Mouse (Mus musculus) v-Abl transformed pro-B cells (cell line): ENCODE measurements around the gene Dock4.

Experiments used
- in situ Hi-C, 2 experiments: fragments of 400-800 bp; cut with MboI; formaldehyde crosslinking; loops; one replicate each; pipeline ENCODE4 v1.15.1; 2025; ENCODE audit not compliant: unreplicated experiment in 2 of 2

Dock4 gene

DNA sequence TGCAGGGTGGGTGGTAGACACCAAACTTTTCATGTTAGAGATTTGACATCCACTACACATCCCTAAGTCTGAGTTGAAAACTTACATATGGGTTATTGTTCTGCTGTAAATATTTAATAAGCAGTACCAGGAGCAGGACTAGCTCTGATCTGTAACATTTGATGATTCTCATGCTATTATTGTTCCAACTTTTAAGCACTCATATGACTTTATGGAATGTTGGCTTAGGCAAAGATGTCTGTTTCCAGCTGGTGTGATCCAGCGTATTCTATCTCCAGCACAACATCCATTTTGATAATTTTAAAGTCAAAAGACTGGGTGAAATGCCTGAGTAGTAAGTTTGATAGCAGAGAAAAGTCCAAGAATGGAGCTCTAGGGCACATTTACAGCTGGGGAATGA, 261.4 kb downstream of the Dock4 start:
- in situ Hi-C loops: no loop called here

DNA sequence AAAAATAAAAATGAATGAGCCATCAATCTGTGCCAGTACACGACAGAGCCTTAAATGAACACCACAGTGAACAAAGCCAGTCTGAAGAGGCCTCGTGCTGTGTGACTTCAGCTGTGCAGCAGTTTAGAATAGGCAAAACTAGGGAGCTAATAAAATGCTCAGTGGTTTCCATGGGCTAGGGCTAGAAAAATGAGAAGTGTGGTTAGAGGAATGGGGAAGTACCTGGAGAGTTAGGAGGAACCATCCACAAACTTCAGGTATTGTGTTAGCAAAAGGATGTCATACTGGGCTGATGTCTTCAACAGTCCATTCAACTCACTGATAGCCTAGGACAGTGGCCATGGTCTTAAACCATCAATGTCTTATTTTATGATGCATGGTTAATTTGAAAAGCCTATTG, 263.3 kb downstream of the Dock4 start:
- in situ Hi-C loops: no loop called here

DNA sequence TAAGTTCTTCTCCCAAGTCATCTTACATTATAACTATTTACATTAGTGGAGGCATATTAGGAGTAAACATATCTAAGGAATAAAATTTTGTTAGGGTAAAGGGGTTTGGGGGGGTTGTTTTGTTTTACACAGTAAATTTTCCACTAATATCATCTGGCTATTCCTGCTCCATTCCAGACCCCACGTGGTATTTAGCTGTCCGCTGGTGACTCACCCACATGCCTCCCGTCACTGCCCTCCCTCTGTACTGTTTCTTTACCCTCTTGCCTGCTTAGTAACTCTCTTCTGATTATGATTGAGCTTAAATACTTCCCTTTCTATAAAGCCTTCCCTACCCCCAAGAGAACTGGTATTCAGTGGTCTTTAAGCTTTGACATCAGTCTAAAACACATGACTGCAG, 266.5 kb downstream of the Dock4 start:
- in situ Hi-C loops: no loop called here

DNA sequence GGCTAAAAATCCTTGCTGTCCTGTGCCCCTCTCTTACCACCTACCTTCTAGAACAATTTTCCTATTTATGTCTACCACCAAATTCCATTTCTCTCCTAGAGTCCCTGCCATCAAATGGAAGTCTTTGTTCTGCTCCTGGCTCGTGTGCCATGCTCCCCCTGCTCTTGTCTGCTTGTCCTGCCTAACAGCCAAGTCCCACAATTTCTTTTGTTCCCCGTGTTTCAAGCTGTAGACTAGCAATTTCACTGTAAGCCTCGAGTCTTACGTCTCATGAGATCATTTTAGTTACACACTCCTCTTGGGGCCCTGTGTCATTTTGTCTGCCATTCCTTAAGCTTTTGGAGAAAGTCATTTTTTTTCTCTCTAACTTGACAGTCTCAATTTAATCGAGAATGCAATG, 268.5 kb downstream of the Dock4 start:
- in situ Hi-C loops: no loop called here

DNA sequence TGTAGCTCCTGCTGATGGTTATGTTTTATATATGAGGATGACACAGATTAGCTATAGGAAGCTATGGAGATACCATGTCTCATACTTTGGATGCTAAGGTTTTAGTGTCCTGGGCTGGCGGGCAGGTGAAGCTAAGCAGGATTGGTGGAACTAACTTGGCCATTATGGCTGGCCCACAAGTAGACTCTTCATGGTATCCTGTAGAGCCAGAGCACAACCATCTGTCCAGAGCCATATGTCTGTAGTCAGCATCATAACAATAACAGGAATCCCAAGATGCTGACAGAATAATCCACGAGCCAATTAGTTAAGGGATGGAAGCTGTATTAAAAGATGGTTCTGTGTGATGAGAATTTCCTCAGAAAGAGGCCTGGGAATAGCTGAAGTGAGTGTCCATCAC, 269.4 kb downstream of the Dock4 start:
- in situ Hi-C loops: no loop called here

DNA sequence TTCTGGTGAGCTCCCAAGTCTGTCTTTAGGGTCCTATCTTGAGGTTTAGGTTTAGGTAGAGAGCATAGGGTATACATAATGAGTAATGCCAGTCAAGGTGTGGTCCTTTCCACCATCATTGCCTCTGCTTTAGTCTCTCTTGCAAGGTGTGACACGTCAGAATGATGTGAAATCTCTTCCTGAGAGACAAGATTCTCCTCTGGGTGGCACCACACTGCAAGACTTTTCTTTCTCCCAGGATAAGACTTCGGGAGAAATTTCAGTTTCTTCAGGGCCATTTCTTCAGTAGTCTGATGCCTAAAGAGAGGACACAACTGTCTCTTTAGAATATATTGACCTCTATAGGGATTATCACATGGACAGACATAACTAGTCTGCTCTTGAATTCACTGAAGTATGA, 282.6 kb downstream of the Dock4 start:
- in situ Hi-C loops: no loop called here

DNA sequence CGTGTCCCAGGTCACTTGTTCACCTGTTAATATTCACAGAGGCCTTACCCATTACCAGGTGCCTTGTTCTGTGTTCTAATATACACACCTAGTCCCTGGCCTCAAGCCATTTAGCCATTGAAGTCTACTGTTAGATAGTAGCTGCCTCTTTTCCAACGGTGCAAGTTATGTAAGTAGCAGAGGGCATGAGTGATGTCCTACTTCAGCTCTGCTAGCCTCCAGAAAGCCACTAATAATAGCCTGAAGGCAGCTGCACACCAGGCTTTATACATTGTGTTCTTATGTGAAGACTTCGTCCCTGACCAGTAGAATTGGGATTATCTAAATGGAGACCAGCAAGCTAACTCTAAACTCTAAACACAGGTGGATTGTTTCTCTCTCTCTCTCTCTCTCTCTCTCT, 285.0 kb downstream of the Dock4 start:
- in situ Hi-C loops: no loop called here

DNA sequence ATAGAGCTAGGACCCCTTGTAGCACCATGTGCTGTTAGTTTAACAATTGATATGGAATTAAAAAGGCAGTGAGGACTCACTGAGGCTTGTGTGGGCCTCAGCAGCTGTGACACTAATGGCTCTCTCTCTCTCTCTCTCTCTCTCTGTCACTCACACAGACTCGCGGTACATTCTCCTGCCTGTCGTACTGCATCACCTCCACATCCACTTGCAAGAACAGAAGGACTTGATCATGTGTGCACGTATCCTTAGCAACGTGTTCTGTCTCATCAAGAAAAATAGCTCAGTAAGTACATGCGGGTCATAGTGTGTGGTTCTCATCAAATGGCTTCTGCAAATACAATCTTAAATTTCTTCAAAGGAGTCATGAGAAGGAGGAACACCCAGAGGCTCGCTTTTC, 299.7 kb downstream of the Dock4 start:
- in situ Hi-C loops: no loop called here

DNA sequence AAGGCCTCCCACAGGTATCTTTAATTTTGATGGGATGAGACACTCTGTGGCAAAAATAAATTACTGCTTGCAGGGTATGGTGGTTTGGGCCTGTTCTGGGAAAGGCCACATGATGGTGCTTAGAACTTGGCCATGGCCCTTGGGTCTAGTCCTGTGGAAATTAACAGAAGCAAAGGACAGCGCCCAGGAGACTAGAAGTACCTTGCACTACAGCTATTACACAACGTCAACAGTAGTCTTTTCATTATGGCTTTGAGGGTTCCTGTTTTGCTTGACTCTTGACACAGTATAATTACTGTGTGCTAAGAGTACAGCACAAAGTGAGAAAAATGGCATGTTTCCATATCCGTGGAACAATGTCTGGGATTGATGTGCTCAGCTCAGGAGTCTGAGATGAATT, 300.3 kb downstream of the Dock4 start:
- in situ Hi-C loops: no loop called here

DNA sequence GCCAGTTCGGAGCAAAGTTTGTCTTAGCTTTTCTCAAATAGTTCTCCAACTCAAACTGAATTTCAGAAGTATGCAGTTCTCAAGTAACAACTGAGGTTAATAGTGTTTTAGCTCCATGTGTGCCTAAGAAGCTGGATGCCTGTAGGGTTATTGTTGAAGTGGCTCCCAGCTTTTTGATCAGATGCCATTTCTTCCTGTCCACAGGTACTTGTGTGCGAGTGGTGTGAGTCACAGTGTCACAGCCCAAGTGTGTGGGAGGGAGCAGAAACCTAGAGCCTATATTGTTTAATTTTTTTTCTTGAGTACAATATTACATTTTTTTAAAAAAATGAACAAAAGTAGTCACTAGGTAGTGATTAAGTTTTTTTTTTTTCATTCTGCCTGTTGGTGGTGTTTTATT, 313.5 kb downstream of the Dock4 start:
- in situ Hi-C loops: no loop called here

DNA sequence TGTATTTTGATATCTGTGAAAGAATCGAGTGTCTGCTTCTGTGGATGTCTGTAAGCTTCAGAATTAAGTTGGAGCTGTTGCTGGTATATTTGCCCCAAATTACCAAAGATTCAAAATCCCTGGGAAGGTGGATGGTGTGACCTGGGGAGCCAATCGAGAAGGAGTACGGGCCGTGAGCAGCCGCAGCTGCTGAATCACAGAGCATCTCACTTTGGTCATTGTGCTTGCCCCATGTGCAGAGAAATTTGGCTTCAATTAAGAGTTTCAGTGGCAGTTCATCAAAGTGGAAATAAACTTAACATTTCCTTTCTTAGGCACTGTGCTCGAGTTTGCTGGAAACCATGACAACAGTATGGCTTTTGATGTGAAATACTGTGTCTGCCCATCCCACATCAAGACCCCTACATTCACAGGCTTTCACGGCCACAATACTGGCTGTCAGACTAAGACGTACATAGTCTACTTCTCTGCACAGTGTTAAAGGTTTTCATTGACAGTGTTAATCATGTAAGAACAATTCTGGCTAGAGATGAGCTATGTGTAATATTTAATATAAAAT, 321.6 kb downstream of the Dock4 start:
- in situ Hi-C loops: no loop called here

DNA sequence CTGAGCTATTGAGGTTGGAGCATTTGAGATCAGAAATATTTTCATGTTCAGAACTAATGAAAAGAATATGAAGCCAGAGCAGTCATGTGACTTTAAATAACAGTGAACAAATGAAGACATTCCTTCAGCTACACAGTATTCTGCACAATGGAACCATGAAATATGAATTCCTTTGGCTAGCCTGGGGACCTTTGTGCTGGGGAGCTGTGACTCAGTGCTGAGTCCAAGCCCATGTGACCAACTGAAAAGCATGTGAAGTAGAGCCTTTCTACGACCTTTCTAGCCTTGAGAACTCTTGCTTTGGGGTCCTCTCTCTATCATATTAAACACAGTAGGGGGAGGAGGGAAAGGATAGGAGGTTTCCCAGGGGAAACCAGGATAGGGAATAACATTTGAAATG, 327.3 kb downstream of the Dock4 start:
- in situ Hi-C loops: no loop called here

DNA sequence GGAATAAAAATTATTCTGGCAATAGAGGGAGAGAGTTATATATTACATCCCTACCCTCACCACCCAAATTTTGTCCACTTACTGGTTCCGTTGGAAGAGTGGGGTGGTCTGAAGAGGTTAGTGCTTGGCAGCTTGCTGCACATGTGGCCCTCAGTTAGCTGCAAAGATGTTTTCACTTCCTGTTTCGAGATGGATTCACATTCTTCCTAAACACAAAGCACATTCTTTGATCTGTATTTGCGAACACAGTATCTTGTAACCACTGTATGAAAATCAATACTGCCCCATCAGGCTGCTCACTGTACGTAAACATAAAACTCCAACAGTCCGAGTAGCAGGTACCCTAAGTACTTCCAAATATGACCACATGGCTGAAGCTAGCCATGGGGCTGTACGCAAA, 335.8 kb downstream of the Dock4 start:
- in situ Hi-C loops: no loop called here

DNA sequence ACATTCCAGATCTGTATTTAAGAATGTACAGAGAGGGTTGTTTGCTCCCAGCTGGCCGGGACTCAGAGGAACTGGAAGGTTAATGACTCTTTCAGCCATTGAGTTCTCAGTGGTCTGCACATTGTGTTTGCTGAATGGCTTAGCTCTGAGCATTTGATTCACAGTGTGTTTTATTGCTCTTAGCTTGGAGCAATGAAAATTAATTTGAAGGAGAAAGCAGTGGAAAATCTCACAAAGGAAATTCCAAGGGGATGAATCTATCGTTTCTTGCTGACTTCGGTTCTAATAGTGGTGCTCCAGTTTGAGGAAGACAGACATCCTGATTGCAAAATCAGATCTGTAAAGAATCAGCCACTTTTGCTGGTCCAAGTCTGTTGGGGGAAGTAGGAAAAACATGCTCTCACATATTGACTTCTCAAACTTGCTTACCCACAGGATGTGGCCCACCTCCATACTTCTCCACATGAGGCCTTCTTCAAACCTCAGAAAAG, 342.9 kb downstream of the Dock4 start:
- in situ Hi-C loops: no loop called here

DNA sequence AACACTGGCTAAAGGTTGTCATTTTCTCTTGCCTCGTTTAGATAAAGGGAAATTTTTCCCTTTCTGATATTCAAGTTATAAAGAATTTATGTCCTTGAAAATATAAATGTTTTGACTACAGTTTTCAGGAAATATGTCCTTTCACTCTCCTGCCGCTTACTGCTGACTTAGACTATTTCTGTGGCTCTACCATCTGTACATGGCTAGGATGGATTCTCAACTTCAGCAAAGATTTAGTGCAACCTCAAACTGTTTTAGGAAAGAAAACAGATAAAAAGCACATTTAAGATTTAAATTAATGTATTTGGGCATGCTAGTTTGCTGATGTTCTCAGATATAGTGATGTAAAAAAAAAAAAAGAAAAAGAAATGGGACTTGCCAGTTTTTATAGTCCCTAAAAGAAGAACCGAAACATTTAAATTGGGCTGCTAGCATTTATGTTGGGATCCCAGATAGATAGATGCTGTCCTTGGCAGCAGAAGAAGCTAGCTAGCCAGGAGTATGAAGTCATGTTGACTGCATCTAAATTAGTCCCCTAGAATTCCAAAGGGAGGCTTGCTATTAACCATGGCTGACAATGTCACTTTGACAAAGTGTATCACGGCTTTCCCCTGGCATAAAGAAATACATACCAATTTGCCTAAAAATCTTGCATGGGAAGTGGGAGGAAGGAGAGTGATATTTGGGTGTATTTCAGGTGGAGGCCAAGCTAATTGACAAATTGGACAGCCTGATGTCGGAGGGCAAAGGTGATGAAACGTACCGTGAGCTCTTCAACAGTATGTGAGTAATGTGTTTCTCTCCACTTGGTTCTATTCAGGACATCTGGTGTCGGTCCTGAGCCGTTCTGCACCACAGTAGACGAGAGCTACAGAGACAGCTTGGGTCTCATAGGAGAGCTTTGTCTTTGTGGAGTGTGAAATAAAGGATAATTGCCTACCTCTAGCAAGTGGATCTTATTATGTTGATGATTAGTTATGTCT, 343.9 kb downstream of the Dock4 start:
- in situ Hi-C loops: no loop called here

DNA sequence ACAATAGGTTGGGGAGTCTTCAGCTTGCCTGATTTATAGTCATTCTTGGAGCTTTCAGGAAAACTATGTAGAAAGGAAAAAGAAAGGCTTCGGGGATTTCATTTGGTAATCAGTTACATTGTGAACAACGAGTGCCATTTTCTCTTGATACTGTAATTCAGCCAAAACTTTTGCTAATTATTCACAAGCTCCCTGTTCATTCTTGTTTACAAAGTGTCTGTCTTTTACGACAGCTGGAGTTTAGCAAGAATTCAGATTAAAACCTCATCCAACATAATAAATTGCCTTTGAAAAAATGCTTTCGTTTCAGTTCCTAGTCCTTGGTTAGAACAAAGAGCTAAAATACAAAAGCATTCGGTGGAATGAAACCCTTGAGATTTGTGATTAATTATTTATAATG, 345.5 kb downstream of the Dock4 start:
- in situ Hi-C loops: no loop called here

DNA sequence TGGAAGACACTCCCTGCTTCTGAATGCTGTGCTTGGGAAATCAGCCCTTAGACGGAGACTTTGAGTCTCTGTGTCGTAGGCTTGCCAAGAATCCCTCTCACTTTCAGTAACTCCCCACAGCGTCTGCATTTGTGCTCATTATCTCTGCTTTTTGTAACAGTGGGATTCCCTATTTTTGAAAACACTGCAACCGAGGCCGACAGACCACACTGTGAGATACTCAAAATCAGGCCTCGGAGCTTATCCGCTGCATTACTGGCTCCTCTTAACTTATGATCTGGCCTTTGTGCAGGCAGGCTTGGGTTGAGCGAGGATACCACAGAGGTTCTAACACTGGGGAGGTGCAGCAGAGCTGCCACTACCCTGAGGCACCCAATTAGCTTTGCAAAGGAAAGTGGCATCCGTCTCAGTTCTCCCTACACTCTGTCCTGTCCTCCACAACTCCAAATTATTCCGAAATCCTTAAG, 346.5 kb downstream of the Dock4 start:
- in situ Hi-C loops: no loop called here

DNA sequence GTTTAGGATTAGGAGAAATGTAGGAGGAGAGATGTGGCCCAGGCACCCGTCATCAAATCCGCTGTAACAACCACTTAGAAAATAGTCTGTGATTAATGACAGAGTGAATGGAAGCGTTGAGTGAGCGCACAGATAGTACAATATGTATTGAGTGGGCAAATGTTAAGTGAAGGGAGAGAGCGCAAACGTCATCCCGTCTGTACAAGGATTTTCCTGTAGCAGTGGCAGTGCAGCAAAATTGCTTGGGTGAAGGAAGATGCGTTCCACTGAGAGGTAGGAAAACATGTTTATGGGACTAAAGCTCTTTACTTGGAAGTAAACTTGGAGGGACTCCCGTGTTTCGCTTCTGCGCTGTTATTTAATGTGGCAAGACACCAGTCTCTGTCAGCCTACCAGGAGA, 348.3 kb downstream of the Dock4 start:
- in situ Hi-C loops: no loop called here

DNA sequence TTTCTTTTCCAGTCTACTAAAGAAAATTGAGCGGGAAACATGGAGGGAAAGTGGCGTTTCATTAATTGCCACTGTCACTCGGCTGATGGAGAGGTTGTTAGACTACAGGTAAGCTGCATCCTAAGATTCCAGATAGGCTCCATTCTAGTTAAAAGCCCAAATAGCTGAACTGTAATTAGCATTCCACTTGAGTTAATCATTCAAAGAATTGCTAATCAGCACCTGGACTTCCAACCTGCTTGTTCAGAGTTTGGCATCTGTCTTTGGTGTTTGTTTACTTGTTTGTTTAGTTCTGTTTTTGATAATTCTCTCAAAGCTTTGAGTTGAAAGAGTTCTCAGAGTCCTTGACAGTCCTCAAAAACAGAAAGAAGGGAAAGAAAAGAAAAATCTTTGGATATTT, 349.0 kb downstream of the Dock4 start:
- in situ Hi-C loops: no loop called here

DNA sequence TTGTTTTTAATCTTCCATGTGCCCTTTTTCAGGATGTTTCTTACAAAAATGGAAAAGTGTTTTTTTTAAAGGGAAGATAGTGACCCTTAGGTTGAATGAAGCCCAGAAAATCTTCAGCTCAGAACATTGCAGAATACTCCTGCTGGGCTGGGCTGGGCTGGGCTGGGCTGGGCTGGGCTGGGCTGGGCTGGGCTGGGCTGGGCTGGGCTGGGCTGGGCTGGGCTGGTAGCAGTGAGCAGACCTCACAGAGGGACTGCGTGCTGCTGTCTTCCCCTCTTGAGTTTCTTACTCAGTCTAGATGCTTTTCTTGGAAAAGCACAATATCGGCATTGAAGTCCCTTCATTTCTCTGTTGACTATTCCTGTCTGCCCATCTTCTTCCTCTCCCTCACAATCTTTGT, 350.0 kb downstream of the Dock4 start:
- in situ Hi-C loops: no loop called here

DNA sequence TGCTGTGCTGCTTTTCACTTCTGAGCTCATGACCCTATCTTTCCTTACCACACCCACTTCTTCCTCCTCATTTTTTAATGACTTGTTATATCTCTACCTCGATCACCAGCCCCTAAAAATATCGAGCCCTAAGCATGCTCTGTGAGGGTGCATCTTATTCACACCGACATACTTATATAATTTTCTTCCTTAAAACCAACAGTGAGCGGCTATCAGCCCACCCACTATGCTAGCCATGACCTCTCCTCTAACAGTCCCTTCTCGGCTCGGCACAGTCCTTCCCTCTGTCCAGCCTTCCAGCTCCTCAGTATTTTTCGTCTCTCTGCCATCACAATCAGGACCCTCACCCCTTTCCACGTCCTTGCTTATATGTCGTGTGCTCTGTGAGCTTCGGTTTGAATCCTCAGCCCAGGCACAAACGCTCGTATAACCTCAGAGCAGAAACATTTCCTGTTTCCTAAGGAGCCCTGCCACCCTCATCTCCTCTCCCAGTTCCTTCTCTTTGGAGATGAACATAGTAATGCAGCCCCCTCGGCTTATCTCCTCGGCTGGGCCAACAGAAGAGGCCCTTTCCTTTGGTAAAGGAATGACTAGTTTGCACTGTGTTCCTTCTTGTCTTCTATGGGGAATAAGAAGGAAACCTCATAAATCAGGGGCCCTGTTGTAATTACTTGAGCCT, 351.2 kb downstream of the Dock4 start:
- in situ Hi-C loops: no loop called here
